ENCODE assay signal across 9 mouse cellular contexts in the genomic region with DNA sequence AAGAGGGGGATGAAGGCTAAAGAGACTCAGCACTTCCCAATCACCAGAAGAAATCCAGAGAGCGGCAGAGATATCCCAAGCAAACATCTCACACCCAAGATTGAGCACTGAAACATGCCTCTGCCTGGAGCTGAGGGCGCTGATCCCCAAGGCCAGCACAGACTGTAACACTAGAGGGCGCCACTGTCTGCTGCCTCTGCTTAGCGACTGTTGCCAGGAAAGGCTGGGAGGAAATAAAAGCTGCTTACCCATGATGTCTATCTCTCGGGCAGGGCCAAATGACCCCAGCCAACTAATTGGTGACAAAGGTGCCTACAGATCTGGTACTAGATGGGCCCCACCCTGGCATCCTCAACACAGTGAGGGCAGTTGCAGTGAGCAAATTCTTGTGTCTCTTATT. TPM values are rescaled to one million over a fixed set of nuclear protein-coding genes. Genes with fewer than 3 reads are reported as not detected.
DNase-seq lines count a peak whose midpoint lies in the region; ATAC-seq and TF ChIP-seq lines count a peak whose summit lies in the region.
"Had no signal": no experiment of that assay in that cellular context is flagged by ENCODE, and none has a peak within 500 bp of the region (broad histone marks: within the 10 kb centered on the region; RNA-seq: fewer than 3 reads in every experiment).

No protein-coding gene starts in this region.

- no peaks in the 10 kb centered on the region for H3K79me2 ChIP-seq in liver, adult 2 months (ENCODE audit: control insufficient read depth, insufficient read depth, low read length)

- no peak for ATAC-seq in CD4-positive, CD25-positive, alpha-beta regulatory T cell, adult 4 months
- no peak; the same call in 1 of the 2 replicates for ATAC-seq in liver, embryonic 11.5 days (replicated peaks; ENCODE audit: low FRiP score)
- ATAC-seq in neural tube, embryonic 11.5 days (ENCODE audit: insufficient read depth, low FRiP score, low TSS enrichment) = no peak

- peaks cover 5% of the 10 kb centered on the region; the same call in 1 of the 2 replicates for H3K36me3 ChIP-seq in liver, adult 2 months (ENCODE audit: control insufficient read depth, insufficient read depth, low read length)
- no peaks in the 10 kb centered on the region for H3K36me3 ChIP-seq in liver, embryonic 11.5 days (ENCODE audit: control insufficient read depth, insufficient read depth, low read length)
- no peaks in the 10 kb centered on the region for H3K36me3 ChIP-seq in embryonic facial prominence, embryonic 10.5 days (replicated peaks)
- no peaks in the 10 kb centered on the region for H3K36me3 ChIP-seq in neural tube, embryonic 11.5 days (ENCODE audit: control insufficient read depth, insufficient read depth, low read length)

- peak; percentile 31 for DNase-seq in CD4-positive, CD25-positive, alpha-beta regulatory T cell, adult 2 months (ENCODE audit: low read depth, low spot score)
- peak; percentile 62 for DNase-seq in liver, adult 2 months (ENCODE audit: extremely low read depth, low read depth, low spot score)
- no peak for DNase-seq in liver, embryonic 11.5 days (ENCODE audit: low spot score)
- DNase-seq in embryonic facial prominence, embryonic 10.5 days (ENCODE audit: low spot score) = peak; percentile 31
- peak; percentile 25 for DNase-seq in neural tube, embryonic 11.5 days (ENCODE audit: low spot score)
- DNase-seq in thymus, adult 18-20 months = no peak
- DNase-seq in gastrocnemius, postnatal 14 days = no peak

- no peaks in the 10 kb centered on the region for H3K27me3 ChIP-seq in liver, adult 2 months (ENCODE audit: control insufficient read depth, insufficient read depth, low read length)
- no peaks in the 10 kb centered on the region for H3K27me3 ChIP-seq in liver, embryonic 11.5 days (replicated peaks; ENCODE audit: control insufficient read depth, insufficient read depth, low read length)
- H3K27me3 ChIP-seq in embryonic facial prominence, embryonic 10.5 days (replicated peaks; ENCODE audit: low read depth, poor library complexity, severe bottlenecking) = no peaks in the 10 kb centered on the region
- H3K27me3 ChIP-seq in neural tube, embryonic 11.5 days (ENCODE audit: control insufficient read depth, insufficient read depth, low read length) = no peaks in the 10 kb centered on the region

- peaks cover 14% of the 10 kb centered on the region; the same call in 1 of the 2 replicates for H3K4me1 ChIP-seq in liver, adult 2 months (ENCODE audit: control insufficient read depth, insufficient read depth, low read length)
- H3K4me1 ChIP-seq in liver, embryonic 11.5 days (replicated peaks; ENCODE audit: control insufficient read depth, insufficient read depth, low read length) = no peaks in the 10 kb centered on the region
- H3K4me1 ChIP-seq in embryonic facial prominence, embryonic 10.5 days = no peaks in the 10 kb centered on the region
- H3K4me1 ChIP-seq in neural tube, embryonic 11.5 days (ENCODE audit: control insufficient read depth, insufficient read depth, low read length) = no peaks in the 10 kb centered on the region

- WGBS in liver, adult 2 months = 15% methylated on average over 5 of the region's 5 CpGs
- WGBS in liver, embryonic 11.5 days = 39% methylated on average over 5 of the region's 5 CpGs
- WGBS in embryonic facial prominence, embryonic 10.5 days = 41% methylated on average over 5 of the region's 5 CpGs
- WGBS in neural tube, embryonic 11.5 days = 31% methylated on average over 5 of the region's 5 CpGs

- no peaks in the 10 kb centered on the region for H3K9me3 ChIP-seq in liver, embryonic 11.5 days (ENCODE audit: control insufficient read depth, low read length)
- no peaks in the 10 kb centered on the region for H3K9me3 ChIP-seq in embryonic facial prominence, embryonic 10.5 days
- no peaks in the 10 kb centered on the region for H3K9me3 ChIP-seq in neural tube, embryonic 11.5 days (ENCODE audit: control insufficient read depth, low read length)

- intact Hi-C loops in gastrocnemius, postnatal 14 days (cut with DNase I; ENCODE audit: low total_unique reads) = no loop called here

- peak overlapping the region; percentile 24; the same call in 1 of the 2 replicates for H3K27ac ChIP-seq in liver, adult 2 months (replicated peaks; ENCODE audit: insufficient read depth, low read depth, low read length)
- H3K27ac ChIP-seq in liver, embryonic 11.5 days (ENCODE audit: low read depth, low read length) = no peak overlapping the region
- no peak overlapping the region for H3K27ac ChIP-seq in embryonic facial prominence, embryonic 10.5 days (replicated peaks)
- no peak overlapping the region for H3K27ac ChIP-seq in neural tube, embryonic 11.5 days (ENCODE audit: low read depth, low read length)

- TF ChIP-seq CTCF in liver, adult 2 months (IDR thresholded peaks at IDR 0.05; ENCODE audit: low read depth, low read length) = peak; percentile 94

- no peak overlapping the region for H3K9ac ChIP-seq in liver, adult 2 months (ENCODE audit: low read depth, low read length)
- no peak overlapping the region for H3K9ac ChIP-seq in liver, embryonic 11.5 days (ENCODE audit: low read depth, low read length)
- no peak overlapping the region for H3K9ac ChIP-seq in neural tube, embryonic 11.5 days (ENCODE audit: low read length)

- no peak for TF ChIP-seq POLR2A in liver, adult 2 months (IDR thresholded peaks at IDR 0.05; ENCODE audit: extremely low read depth, insufficient read depth, low read length)

- no peak overlapping the region for H3K4me2 ChIP-seq in liver, embryonic 11.5 days
- no peak overlapping the region for H3K4me2 ChIP-seq in neural tube, embryonic 11.5 days (ENCODE audit: low read depth)

- no peak overlapping the region for H3K4me3 ChIP-seq in liver, adult 2 months (ENCODE audit: insufficient read depth, low read depth, low read length)
- H3K4me3 ChIP-seq in liver, embryonic 11.5 days (ENCODE audit: low read depth, low read length) = no peak overlapping the region
- H3K4me3 ChIP-seq in embryonic facial prominence, embryonic 10.5 days = no peak overlapping the region
- no peak overlapping the region for H3K4me3 ChIP-seq in neural tube, embryonic 11.5 days (ENCODE audit: low read depth, low read length)

RNA-seq across cellular contexts. Expression of gene Serpina11, which starts 11.9 kb away (rescaled TPM):
- polyA plus RNA-seq in CD4-positive, CD25-positive, alpha-beta regulatory T cell, adult 4 months (2017; shearing (Covaris generic)) = not detected
- 47.7 and 49.9 TPM in 2 replicates for total RNA-seq in liver, adult 2 months (2014; rRNA removed)
- 107 and 114 TPM in 2 replicates for polyA plus RNA-seq in liver, adult 2 months (2012; rRNA removed)
- 2.7 and 3.0 TPM in 2 replicates for polyA plus RNA-seq in liver, embryonic 11.5 days (2014; fragmentation: Nextera tagmentation; extraction: Ambion mirVana)
- polyA plus RNA-seq in embryonic facial prominence, embryonic 10.5 days (2016; fragmentation: Nextera tagmentation; extraction: Ambion mirVana) = not detected in 2 replicates
- not detected in 2 replicates for polyA plus RNA-seq in neural tube, embryonic 11.5 days (2014; fragmentation: Nextera tagmentation; extraction: Ambion mirVana)
- not detected for total RNA-seq in gastrocnemius, postnatal 14 days (2021)
- total RNA-seq: left cerebral cortex, adult 18-20 months had no signal

RNA-seq across cellular contexts. Expression of gene Serpina1e, which starts 19.1 kb away (rescaled TPM):
- polyA plus RNA-seq in CD4-positive, CD25-positive, alpha-beta regulatory T cell, adult 4 months (2017; shearing (Covaris generic)) = not detected
- 1,162 and 7,105 TPM in 2 replicates for total RNA-seq in liver, adult 2 months (2014; rRNA removed)
- 268 and 557 TPM in 2 replicates for polyA plus RNA-seq in liver, adult 2 months (2012; rRNA removed)
- 36.4 and 37.7 TPM in 2 replicates for polyA plus RNA-seq in liver, embryonic 11.5 days (2014; fragmentation: Nextera tagmentation; extraction: Ambion mirVana)
- polyA plus RNA-seq in embryonic facial prominence, embryonic 10.5 days (2016; fragmentation: Nextera tagmentation; extraction: Ambion mirVana) = not detected in 2 replicates
- polyA plus RNA-seq in neural tube, embryonic 11.5 days (2014; fragmentation: Nextera tagmentation; extraction: Ambion mirVana) = not detected in 2 replicates
- total RNA-seq in gastrocnemius, postnatal 14 days (2021) = not detected
- total RNA-seq: left cerebral cortex, adult 18-20 months had no signal

RNA-seq across cellular contexts. Expression of gene Serpina9, which starts 35.7 kb away (rescaled TPM):
- 1 to 10 TPM; 1.8 to 4.8 TPM for polyA plus RNA-seq in CD4-positive, CD25-positive, alpha-beta regulatory T cell, adult 4 months (2017; shearing (Covaris generic))
- total RNA-seq in liver, adult 2 months (2014; rRNA removed) = 0.18 and 0.34 TPM in 2 replicates
- 0.11 and 1.3 TPM in 2 replicates for polyA plus RNA-seq in liver, adult 2 months (2012; rRNA removed)
- not detected in 2 replicates for polyA plus RNA-seq in liver, embryonic 11.5 days (2014; fragmentation: Nextera tagmentation; extraction: Ambion mirVana)
- polyA plus RNA-seq in embryonic facial prominence, embryonic 10.5 days (2016; fragmentation: Nextera tagmentation; extraction: Ambion mirVana) = not detected in 2 replicates
- polyA plus RNA-seq in neural tube, embryonic 11.5 days (2014; fragmentation: Nextera tagmentation; extraction: Ambion mirVana) = not detected in 2 replicates
- not detected for total RNA-seq in gastrocnemius, postnatal 14 days (2021)

Comparison
In these comparisons a context has a peak if more than half of its experiments do, and no peak if none do; other contexts are left out.
1. DNase-seq: peak in CD4-positive, CD25-positive, alpha-beta regulatory T cell, adult 2 months (single experiment), liver, adult 2 months (single experiment), embryonic facial prominence, embryonic 10.5 days (single experiment) and neural tube, embryonic 11.5 days (single experiment); none in liver, embryonic 11.5 days (single experiment), thymus, adult 18-20 months (0 of 2) and gastrocnemius, postnatal 14 days (single experiment).
2. RNA of gene Serpina11, which starts 11.9 kb away (polyA plus RNA-seq): 107 to 114 TPM in liver, adult 2 months; 2.7 to 3.0 TPM in liver, embryonic 11.5 days, not detected in CD4-positive, CD25-positive, alpha-beta regulatory T cell, adult 4 months, not detected in embryonic facial prominence, embryonic 10.5 days and not detected in neural tube, embryonic 11.5 days; every median in the first group is over 10 times any median in the second.
3. RNA of gene Serpina1e, which starts 19.1 kb away (polyA plus RNA-seq): 268 to 557 TPM in liver, adult 2 months and 36.4 to 37.7 TPM in liver, embryonic 11.5 days; not detected in neural tube, embryonic 11.5 days, not detected in CD4-positive, CD25-positive, alpha-beta regulatory T cell, adult 4 months and not detected in embryonic facial prominence, embryonic 10.5 days; every median in the first group is over 10 times any median in the second.